Mouse (Mus musculus) induced T-regulatory cell, adult 2 months (primary cell): Measurements from ENCODE around the gene Dcaf6.
"Not testable (repeated sequence)": the region's sequence is repeated elsewhere in the genome, so short reads cannot be mapped to it uniquely, and the experiment has no call there.

Source experiments
- DNase-seq: peaks from one replicate; pipeline ENCODE4 v3.0.0-alpha.2; 2012; ENCODE audit warnings: low read depth

Dcaf6 gene

DNA sequence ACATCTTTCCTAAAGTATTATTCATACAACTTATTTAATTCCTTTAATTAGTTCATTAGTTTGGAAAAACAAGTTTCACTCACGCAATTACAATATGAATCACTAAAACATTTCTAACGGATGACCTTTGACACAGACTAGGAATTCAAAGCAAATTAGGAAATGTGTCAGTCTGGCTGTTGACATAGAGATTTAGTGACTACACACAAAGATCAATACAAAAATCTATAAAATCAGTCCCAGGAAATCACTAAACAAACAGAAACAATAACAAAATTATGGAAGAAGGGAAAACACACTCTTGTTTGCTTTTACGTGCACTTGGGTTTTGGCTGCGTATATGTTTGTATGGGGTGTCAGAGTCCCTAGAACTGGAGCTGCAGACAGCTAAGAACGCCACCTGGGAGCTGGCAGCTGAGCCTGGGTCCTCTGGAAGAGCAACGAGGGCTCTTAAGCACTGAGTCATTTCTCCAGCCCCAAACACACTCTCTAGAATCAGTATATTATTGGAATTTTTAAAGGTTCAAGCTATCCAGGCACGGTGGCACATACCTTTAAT is 38.8 kb downstream of the Dcaf6 start:
- DNase-seq: no peak

DNA sequence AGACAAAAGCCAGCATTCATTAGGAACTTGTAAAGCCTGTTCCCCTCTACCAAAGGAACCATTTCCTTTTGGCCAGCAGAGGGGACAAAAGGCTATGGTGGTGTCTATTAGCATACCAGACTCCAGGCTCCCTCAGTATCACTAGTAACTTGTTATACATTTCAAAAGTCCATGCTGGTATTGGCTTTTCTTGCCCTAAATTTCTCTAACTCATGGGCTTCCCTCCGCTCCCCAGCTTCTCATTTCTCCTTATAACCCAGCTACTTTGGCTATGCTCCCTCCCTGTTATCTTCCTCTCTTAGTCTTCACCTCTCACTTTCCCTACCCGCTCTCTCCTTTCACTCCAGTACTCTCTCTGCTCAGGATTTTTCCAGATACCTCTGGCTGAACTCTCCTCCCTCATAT is 63.9 kb downstream of the Dcaf6 start:
- DNase-seq: no peak

DNA sequence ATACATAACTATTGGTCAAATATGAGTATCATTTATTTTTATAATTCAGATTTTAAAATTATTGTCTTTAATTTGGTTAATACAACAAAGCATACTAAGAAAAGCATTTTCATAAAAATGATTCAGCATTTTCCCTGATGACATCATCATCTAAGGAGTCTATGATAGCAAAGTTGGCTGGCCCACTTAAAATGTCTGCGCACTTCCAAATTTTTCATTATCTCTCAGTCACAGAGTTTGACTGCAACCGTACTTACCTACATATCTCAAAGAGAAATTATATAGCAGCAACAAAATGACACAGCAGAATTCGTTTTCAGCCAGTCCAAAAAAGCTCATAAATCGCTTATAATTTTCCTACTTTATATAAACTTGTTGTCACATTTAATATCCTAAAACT is 64.3 kb downstream of the Dcaf6 start:
- no peak for DNase-seq

DNA sequence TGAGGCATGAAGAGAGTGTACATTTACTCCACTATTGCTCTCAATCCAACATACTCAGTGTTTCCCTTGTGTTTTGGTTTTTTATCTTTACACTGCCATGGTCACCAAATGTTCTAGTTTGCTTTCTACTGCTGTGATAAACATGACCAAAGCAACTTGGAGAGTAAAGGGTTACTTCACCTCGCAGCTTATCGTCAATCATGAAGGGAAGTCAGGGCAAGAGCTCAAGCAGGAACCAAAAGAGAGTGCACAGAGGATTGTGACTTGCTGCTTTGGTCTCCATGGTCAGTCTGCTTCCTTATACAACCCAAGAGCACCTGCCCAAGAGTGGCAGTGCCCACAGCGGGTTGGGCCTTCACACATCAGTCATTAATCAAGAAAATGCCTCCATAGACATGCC is 65.4 kb downstream of the Dcaf6 start:
- DNase-seq: no peak

DNA sequence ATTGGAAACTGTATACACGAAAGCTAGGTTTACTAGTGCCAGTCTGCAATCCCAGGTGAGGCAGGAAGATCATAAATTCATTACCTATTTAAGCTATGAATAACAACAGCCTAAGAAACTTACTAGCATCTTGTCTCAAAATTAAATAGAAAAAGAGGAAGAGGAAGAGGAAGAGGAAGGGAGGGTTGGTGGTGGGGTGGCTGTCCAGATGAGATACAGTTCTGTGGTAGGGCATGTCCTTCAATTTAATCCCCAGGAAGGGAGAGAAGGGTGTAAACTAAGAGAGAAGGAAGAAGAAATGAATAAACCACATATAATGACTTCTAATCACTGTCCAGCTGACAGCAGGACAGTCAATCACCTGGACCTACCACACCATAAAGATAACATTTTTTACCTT is 67.2 kb downstream of the Dcaf6 start:
- DNase-seq: no peak

DNA sequence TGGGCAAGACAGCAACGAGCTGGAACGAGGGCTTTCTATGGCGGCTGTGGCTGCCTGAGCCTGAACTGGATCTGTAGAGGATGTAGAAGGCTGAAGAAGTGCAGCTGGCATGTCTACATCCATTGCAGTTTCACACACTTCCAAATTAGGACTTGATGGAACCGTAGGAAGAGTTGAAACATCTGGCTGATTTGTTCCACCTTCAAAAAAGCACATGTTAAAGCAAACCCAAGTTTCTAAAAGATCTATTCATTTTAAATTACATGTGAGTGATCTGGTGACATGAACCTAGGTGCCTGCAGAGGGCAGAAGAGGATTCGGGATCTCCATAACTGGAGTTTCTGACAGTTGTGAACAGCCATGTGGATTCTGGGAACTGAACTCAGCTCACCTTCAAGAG is 71.6 kb downstream of the Dcaf6 start:
- peak; percentile 20 for DNase-seq

DNA sequence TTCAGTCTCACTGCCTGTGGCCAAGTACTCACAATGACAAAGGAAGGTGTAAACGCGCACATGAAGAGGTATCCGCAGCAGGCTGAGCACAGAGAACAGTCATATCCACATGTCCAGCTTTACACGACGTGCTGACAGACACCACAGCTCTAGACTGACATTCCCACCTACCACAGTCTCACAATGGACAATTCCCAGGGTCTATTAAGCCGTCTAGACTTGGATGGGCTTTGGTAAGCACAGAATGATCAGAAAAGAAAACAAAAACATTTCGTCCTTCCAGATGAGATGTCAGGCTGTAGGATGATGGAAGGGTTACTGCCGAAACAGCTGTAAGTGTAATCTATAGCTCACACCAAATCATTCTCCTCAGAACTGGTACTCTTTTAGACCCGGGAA is 73.8 kb downstream of the Dcaf6 start:
- DNase-seq: no peak

DNA sequence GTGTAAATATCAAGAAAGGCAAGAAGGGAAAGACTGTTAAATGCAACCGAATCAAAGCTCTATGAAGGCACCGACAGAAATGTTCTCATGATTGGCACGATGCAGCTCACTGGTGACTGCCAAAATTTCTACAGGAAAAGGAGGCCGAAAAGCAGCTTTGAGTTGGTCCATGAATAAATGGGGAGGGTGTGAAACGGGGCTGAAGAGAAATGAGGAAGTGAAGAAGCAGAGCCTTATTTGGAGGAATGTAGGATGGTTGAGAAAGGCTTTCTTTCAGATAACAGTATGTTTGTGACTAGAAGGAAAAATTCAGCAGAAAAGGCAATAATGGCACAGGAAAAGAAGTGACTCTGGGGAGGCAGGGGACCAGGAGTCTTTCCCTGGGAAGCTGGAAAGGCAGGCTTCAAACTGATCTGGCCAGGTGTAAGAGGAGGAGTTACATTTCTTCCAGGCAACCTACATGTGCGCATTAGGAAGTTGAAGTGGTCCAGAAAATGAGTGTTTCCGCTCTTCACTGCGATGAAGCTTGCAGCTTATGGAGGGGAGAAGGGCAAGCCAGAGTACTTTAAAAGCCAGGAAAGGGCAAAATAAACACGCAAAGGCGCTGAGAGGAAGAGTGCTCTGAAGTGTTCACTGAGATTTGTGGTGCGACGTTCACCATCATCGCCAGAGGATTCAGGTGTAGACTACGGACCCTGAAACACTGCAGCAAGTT is 74.3 kb downstream of the Dcaf6 start:
- DNase-seq: no peak

DNA sequence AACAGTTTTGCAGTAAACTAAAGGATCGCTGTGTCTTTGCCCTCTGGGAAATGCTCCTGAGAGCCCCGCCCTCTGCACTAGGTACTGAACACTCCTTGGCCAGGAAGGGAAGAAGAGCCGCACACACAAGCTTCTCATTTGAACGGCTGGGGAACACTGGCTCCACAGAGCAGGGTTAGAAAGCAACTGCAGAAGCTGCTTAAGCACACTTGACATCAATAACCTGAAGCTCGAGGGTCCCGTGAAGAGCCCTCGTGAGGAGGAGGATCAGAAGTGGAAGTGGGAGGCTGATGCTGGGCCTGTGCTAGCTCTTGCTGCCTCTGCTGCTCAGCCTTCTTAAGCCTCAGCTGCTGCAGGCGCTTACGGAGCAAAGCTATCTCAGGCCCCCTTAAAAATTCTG is 86.4 kb downstream of the Dcaf6 start:
- DNase-seq: no peak

DNA sequence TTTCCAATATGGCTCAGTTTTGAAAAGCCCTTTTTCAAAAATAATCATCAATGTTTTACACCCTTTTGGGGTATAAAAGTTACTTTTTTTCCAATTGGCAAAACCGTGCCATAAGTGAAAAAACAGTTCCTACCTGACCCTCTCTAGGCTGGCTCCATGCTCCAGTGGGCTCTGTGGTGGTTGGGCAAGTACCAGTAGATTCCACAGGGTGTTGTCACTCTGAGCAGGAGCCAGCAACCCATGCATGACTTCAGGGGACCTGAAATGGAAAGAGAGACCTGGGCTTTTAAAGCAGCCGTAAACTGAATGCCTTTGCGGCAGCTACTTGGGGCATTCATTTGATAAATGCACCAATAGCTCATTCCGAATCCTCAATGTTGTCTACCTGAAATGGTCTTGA is 89.3 kb downstream of the Dcaf6 start:
- no peak for DNase-seq

DNA sequence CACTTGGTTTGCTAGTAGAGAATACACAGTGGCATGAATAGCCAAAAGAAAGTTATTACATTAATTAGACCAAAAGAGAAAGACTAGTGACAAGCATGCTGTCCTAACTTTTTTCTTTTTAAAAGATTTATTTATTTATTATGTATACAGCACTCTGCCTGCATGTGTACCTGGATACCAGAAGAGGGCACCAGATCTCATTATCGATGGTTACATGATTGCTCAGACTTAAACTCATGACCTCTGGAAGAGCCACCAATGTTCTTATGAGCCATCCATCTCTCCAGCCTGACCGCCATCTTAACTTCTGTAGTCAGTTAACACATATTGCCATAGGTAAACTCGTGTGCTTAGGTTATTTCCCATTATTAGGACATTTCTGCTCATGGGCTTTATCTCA is 95.2 kb downstream of the Dcaf6 start:
- no peak for DNase-seq

DNA sequence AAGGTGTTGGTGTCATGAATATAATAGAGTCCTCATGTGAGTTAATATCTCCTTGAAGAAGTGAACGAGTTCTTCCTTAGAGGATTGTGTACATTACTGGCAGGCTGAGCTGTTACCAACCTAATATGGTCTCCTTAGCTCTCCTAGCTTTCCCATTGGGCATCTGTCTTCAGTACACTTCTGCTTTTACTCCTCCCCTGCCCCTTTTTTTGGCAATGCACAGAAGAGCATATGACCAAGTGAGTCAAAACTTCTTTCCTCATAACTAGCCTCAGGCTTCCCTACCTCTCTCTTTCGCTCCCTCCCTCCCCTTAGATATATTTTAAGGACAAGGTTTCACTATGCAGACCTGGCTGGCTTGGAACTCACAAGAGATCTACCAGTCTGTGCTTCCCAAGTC is 97.0 kb downstream of the Dcaf6 start:
- no peak for DNase-seq

DNA sequence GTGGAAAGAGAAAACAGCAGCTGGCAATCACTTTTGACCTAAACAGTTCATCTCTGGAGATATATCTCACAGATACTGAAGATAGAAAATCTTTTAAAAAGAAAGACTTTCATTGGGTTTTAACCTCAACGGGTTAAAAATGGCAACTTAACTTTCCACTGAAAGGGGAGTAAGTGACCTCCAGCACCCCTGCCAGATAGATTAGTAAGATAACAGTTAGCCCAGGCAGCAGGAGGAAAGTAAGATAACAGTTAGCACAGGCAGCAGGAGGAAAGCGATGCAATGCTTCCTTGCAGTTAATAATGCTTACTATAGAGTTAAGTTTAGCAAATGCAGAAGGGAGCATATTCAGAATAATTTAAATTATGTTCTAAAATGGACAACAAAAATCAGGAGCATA is 103.9 kb downstream of the Dcaf6 start:
- no peak for DNase-seq

DNA sequence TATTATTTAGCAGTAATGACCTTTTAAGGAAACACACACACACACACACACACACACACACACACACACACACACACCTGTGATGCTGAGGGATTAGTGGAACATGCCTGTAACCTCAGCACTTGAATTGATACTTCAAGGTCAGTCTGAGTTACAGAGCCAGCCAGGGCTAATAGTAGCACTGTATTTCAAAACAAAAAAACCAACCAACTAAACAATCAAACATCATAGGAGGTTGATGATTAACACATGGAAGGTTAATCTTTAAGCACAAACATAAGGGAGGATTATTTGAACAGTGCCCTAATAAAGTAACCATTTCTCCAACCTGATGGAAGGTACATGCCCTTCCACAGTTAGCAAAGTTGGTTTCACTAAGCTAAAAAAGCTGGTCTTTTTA is 111.6 kb downstream of the Dcaf6 start:
- DNase-seq: no peak

DNA sequence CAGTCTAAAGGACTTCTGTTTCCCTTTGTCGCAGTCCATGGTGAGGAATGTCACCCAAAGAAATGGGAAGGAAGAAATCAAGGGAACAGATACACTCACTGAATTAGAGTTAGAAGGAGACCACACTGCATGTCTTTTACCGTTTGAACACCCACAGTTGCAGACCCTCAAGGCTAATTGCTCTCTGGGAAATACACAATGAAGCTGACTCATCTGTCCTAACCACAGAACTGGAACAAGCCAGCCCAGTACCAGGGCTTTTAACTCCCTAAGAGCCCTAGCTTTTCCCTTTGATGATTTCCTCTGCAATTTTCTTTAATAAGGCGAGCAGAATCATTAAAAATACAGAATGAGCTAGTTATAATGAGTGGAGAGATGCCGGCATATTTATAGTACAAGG is 115.8 kb downstream of the Dcaf6 start:
- no peak for DNase-seq

DNA sequence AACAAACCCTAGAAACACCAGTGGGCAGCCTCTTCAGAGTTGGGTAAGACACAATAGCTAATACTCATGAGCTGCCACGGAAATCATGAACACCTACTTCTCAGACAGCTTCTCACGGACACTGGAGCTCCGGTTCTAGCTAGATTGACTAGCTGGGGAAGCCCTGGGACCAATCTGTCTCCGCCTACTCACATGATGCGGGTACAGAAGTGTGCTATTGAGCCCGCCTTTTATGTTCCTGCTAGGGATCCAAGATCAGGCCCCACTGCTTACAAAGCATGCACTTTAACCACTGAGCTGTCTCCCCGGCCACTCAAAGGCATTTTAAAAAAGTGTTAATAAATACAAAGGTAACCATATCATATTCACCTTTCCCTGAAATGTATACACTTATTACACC is 118.1 kb downstream of the Dcaf6 start:
- no peak for DNase-seq

DNA sequence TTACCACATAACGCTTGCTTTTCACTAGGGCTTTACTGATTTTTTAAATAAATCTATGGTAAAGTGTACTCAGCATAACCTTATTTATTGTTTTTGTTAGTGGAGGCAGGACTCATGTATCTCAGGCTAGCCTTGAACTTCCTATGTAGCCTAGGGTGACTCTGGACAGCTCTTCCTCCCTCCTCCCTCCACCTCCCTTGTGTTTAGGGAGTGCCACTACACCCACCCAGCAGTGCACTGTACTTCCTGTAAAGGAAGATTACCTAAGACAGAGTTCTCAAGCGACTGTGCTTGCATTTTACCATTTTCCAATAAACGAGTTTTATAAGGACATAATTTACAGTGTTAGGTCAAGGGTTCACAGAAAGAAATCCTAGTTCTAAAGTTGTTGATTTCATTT is 127.5 kb downstream of the Dcaf6 start:
- no peak for DNase-seq

DNA sequence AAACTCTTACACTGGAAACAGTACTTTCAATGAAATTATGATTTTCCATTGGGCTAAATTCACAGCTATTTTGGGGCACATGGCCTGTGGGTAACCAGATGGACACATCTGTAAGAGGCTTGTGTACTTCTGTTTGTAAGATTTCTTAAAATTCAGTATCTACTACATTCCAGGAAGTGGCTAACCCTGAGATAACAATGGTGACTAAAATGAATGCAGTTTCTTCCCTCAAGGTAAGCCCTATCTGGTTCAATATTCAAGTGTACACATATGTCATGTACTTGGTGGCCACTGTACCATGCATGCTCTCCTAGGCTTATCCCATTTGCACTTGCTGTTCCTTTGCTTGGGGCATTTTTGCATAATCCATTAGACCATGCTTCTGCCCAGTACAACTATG is 129.4 kb downstream of the Dcaf6 start:
- DNase-seq: no peak

DNA sequence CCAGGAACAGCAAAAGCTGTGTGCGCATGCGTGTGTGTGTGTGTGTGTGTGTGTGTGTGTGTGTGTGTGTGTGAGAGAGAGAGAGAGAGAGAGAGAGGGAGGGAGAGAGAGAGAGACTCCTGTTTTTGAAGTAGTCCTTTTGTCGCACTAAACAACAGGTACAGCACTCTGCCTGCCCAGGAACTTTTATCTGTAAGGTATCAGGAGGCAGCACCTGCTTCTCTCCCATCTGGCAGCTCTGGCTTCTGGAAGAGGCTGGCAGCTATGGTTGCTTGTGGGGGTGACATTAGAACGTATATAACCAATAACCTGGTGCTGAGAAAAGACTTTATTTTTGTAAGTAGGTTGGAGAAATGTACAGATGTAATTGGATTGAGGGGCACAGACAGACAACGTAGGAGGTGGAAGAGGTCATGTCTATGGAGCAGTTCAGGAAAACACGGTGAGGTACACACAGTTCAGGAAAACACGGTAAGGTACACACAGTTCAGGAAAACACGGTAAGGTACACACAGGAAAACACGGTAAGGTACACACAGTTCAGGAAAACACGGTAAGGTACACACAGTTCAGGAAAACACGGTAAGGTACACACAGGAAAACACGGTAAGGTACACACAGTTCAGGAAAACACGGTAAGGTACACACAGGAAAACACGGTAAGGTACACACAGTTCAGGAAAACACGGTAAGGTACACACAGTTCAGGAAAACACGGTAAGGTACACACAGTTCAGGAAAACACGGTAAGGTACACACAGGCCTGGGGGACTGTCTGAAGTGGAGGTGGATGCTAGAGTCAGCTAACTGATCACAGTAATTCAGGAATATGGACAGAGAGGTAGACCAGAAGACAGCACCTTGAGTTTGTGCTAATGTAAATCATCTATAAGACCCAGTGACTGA is 131.6 kb downstream of the Dcaf6 start:
- not testable (repeated sequence) for DNase-seq

DNA sequence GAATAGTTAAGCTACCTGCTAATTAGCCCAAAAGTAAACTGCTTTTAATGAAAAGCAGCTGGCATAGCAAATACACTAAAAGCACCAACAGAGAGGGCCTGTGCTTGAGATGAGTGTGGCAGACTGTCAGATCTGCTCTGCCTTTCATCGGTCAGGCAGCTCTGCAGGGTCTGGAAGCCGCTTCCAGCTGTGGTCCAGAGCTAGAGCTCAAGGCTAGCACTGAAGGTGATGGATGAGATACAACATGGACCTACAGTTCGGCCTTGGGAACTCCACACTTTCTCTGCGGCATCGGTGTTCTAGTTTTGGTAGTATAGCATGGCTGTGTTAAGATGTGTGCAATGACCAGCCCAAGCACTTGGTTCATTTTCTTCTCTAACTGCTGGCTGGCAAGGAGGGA is 132.4 kb downstream of the Dcaf6 start:
- no peak for DNase-seq

DNA sequence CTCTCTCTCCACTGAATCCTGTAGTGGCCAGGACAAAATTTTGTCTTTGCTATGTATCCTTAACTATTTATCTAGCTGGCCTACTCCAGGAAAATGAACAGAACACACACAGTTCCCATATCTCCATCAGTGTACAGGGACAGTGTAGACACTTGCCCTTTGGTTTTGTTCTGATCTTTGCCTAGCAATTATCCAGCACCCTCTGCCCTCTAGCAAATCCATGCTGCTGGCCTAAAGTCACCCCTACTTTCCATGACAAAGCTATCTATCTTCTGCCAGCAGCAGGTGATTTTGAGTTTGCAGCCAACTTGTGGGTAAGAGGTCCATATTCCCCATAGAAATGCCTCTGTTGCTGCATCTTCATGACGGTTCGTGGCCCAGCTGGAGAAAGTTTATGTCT is 132.9 kb downstream of the Dcaf6 start:
- DNase-seq: no peak

DNA sequence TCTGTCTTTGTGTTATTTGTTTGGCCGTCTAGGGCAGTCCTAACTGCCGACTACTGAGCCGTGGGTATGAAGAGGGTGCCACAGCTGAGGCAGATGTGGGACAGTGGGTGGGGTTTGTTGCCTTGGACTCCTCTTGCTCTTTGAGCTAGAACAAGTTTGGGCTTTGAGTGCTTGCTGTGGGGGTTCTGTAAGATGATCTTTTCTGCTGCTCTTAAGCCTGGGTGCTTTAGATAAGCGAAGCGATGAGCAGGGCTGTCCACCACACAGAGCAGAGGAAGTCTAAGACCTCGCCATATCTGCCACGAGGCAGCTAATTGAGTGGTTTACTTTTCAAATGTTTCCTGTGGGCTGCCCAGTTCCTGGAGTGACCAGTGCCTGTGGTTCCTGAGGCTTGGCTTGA is 137.3 kb downstream of the Dcaf6 start:
- no peak for DNase-seq

DNA sequence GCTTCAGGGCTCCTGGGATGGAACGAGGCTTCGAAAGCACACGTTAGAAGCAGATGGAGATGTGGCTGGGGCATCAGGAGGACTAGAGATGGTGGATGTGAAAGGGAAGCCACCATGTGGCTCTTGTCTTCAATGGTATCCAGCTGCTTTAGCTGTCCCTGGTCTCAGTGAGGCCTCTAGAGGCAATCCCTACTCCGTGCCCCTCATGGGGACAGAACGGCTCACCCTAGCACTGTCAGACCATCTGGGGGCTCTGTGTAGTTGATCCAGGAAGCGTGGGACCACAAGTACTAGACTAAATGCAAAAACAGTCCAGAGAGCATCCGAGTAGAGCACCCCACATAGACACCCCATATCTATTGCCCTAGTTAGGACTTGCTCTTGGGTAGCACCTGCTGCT is 138.4 kb downstream of the Dcaf6 start:
- no peak for DNase-seq
